Mouse (Mus musculus) lung, postnatal 4 days (tissue): Measurements from ENCODE around the gene Prpf8.
A peak's percentile ranks its signal among the peaks of the same experiment; 100 is the strongest.

Experiments
- DNase-seq, 2 experiments: peaks; one replicate each; pipeline ENCODE4 v3.0.0; 2021

The Prpf8 gene

DNA sequence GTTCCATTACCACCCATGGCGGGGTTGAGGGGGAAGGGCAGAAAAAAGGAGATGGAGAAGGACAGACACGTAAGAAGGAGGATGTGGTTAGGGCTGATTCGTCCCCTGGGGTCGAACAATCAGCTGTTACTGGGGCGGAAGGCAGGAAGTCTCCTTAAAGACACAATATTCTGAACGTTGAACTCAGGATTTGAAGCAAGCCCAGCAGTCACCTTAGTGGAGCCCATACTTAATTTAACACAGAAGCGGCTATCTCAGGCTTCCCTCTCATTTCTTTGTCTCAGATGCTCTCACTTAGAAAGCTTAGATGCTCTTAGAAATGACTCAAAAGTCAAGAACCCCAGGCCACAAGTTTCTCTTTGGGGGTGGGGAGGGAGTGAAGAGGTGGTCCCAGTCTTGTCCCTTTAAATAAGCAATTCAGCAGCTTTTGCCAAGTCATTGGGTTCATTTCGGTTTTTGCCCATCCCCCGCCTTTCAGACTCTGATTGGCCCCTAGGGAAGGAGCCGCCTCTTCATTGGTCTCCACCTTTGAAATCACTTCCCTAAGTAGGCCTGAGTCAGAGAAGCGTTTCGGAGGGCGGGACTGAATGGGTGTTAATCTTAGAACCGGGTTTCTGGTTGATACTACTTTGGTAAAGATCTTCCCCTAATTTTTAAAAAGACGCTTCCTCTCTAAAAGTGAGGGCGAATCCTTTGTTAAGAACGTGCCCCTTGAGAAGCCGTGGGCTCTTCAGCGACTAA lies 26.3 kb upstream of the Prpf8 start:
- DNase-seq: peak; percentile 92 to 93

- DNase-seq: peak; percentile 100
Observed at GRCm38 (mm10) chr11:75460844-75461742, 25.5 kb upstream of the Prpf8 start, which contains the start of gene Tlcd2. TSS of gene Tlcd2 (plus strand) at chr11:75461715.

DNA sequence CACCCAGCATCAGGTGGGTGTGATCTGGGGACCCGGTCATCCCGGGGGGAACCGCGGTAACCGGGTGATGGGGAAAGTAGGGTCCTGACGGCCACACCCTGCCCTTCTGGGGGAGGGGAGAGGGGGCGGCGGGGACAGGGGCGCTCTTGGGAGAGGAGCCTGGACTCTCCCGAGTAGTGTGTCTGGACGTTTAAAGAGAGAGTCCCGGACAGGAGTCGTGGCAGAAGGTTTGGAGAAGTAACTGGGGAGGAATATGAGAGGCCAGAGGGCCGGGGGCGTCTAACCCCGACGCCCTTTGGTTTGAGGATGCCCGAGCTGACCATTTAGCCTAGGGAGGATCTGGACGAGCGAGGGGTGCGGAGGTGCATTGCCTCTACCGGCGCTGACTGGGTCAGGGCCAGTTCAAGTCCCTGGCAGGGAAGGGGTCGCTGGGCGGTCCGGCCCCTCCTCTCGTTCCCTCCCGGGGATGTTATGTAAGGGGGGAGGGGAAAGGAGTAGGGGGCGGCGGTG lies 24.8 kb upstream of the Prpf8 start:
- no peak for DNase-seq

DNA sequence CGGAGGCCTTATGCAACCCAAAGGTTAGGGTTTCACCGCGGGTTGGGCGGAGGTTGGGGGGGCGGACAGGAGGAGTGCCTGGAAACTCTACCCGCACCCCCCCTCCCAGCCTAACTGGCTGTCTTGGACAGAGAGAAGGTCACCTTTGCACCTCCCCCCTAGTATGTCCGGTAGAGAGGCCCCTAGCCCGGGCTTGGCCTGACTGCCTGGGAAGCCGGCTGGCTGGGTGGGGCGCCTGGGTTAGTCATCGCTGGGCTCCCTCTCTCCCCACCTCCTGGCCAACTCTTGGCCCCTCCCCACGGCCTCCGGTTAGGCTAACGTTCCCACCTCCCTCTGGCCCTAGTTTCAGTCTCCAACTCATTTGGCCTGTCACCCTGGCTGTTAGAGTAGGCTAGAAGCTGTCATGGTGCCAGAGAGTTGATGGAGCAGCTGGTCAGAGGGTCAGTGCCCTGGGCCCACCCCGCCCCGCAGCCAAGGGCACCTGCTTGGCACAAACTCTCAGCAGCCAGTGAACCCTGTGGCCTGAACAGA lies 24.3 kb upstream of the Prpf8 start:
- DNase-seq: peak; percentile 82 to 84

DNA sequence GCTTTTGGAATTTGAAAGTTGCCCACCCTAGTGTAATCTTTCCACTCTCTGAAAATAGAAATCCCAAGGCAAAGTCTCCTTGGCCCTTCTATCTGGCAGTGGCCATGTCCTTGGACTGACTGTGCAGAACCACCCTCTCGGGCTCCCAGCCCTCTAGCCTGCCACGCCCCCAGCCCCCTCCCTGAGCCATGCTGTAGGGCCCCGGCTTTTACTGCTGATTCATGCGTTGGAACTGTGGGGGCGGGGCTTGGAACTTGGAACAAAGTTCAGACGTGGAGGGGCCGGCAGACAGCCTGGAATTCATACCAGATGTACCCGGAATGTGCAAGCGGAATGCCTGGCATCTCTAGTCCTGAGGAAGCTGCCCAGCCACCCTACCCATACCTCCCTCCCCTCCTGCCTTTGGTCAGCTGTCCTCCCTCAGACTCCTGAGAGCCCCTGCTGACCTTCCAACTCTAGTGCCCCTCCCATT lies 23.7 kb upstream of the Prpf8 start:
- peak; percentile 90 to 94 for DNase-seq

DNA sequence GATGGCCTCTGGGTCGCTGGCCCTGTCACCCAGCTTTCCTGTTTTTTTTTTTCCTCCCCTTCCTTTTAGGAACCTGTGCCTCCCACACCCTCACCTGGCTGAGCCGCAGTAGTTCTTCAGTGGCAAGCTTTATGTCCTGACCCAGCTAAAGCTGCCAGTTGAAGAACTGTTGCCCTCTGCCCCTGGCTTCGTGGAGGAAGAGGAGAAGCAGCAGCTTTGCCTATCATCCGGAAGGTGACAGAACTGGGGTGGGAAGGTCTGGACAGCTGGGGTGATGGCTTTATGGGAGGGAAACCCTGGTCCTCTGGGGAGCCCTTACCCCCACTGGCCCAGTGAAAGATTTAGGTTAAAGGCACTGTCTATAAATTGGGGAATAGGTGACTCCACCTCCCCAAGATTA lies 23.0 kb upstream of the Prpf8 start:
- no peak for DNase-seq

- no peak for DNase-seq
Observed at GRCm38 (mm10) chr11:75464417-75464816, 22.2 kb upstream of the Prpf8 start.

DNA sequence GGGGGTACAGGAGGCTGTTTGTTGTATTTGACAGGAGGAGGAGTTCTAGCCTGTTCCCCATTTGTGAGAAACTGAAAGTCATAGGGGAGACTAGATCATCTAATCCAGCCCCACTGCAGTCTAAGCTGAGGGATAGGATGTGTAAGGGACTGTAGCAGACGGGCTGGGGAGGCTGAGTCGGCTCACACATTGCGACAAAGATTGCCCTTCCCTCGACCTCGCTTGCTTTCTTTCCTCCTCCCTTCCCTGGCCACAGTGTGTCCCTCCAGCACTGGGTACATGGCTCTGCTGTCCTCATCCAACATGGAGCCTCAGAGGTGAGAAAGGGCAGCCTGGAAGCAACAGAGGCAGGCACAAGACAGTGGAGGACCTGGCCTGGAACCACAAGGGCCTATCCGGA lies 21.6 kb upstream of the Prpf8 start:
- no peak for DNase-seq

DNA sequence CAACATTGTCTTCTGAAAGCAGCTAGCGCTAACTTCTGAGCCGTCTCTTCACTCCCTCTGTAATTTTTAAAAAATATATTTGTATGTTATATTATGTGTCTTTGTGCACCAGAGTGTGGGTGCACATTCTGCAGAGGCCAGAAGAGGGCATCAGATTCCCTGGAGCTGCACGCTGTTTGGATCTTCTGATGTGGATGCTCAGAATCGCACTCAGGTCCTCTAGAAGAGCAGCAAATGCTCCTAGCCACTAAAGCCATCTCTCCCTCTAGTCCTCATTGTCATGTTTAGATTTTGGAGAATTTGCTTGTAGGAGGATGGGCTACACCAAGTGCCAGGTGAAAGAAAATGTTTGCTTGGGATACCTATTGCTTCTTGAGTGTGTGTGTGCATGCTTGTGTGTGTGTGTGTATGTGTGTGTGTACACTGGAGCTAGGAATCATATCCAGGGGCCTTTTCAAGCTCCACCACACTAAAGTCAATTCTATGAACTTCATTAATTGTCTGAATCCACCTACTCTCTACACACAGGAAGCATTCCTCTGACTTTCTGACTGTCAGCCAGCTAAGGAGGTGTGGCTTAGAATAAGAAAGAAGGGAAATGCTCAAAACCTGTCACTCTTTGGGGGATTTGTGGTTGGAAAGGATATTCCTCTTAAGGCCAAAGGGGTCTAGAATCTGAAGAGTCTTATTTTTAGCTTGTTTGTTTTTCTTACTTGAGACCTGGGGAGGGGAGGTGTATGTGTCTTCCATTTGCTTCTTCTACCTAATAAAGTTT lies 19.7 kb upstream of the Prpf8 start:
- no peak for DNase-seq

GRCm38 (mm10) chr11:75467512-75468215 lies 19.0 kb upstream of the Prpf8 start:
- DNase-seq: peak; percentile 68 to 77

DNA sequence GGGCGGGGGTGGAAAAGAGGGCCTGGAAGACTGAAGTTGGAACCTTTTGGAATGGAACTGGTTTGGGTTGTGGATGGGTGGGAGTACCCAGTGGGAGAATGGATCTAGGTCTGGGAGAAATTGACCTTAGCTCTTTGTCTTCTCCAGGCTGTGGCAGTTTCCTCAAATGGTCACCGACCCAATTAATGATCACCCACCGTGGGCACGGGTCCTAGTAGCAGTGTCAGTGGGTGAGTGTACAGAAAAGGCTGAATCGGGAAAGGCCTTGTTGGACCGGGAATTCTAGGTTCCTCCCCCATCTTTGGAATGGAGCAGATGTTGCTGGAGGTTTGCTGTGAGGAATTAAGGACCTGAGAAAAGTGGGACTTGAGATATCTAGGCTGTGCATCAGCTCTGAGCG lies 18.2 kb upstream of the Prpf8 start:
- DNase-seq: no peak

- DNase-seq: no peak
Observed at GRCm38 (mm10) chr11:75469261-75469660, 17.4 kb upstream of the Prpf8 start.

- DNase-seq: no peak
Observed at GRCm38 (mm10) chr11:75470675-75471074, 15.9 kb upstream of the Prpf8 start.

DNA sequence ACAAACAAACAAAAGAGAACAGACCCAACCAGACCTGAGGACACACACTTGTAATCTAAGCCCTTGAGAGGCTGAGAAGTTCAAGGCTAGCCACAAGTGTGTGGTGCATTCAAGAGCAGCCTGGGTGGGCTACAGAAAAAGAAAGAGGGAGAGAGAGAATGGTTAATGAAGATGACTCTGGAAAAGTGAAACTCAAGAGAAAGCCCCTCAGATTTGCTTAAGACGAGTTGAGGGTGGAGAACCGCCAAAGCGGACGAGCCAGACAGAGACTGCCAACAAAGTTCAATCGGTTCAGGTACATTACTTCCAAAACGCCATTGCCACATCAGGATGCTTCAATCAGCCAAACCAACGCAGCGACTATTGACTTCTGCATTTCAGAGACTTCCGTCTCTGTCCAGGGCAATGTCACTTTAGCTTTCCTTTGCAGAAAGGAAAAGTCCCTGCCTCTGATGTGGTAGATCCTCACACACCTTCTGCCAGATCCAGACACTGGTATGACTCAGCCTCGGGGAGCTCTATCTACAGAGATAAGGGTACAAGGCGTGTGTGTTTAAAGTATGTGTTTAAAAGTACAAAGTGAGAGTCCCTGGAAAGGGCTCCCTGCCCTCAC lies 14.0 kb upstream of the Prpf8 start:
- no peak for DNase-seq

DNA sequence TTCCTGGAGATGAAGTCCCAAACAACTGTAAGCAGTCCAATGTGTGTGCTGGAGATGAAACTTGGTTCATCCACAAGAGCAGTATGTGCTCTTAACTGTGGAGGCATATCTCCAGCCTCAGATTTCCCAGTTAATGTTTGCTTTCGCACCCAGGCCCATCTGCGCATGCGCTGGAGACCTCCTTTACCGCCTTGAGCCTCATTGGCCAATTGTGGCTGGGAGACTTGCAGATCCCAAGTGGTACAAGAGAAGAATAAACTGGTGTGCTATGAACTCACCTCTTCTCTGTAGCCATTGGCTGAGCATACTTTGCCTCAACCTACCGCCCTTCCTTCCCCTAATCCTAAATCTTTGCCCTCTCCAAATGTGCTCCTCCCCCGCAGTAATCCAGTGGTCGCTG lies 13.2 kb upstream of the Prpf8 start:
- DNase-seq: no peak

- DNase-seq: no peak
Observed at GRCm38 (mm10) chr11:75486192-75486591, 424 bp upstream of the Prpf8 start.

- no peak for DNase-seq
Observed at GRCm38 (mm10) chr11:75487496-75487895, 880 bp downstream of the Prpf8 start.

DNA sequence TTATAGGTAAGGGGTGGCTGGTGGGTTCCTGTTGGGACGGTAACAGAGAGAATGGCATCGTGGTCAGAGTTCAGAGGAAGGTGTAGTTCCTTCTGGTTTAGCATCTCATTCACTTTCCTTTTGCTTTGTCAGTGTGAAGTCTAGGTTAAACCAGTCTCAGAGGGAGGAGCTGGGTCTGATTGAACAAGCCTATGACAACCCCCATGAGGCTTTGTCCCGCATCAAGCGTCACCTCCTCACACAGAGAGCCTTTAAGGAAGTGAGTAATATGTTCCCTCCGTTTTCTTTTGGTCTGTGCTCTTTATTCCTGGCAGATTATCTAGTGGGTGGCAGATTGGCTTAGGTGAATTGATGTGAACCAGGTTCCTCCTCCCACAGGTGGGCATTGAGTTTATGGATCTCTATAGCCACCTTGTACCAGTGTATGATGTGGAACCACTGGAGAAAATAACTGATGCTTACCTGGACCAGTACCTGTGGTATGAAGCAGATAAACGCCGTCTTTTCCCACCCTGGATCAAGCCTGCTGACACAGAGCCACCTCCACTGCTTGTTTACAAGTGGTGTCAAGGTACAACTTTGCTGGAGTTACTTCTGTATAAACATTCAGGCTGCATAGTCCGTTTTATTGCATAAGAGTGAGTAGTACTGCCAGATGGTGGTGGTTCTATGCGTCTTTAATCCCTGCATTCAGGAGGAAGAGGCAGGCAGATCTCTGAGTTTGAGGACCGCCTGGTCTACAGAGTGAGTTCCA lies 7.9 kb downstream of the Prpf8 start:
- no peak for DNase-seq

DNA sequence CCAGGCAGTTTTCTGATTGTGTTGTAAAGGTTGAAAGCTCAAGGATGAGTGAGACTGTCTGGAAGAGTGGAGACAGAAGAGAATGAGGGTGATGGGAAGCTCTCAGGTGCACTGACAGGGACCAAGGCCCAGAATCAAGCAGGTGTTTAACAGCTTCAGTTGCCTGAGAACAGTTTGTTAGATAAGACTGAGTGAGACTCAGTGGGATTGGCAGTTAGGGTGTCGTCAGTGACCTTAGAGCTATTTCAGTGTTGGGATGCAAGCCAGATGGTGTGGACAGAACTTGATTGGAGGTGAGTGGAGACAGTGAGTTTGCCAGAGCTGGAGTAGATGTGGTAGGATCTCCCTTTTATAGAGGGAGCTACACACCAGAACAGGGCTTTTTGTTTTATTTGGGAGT lies 11.5 kb downstream of the Prpf8 start:
- DNase-seq: no peak

DNA sequence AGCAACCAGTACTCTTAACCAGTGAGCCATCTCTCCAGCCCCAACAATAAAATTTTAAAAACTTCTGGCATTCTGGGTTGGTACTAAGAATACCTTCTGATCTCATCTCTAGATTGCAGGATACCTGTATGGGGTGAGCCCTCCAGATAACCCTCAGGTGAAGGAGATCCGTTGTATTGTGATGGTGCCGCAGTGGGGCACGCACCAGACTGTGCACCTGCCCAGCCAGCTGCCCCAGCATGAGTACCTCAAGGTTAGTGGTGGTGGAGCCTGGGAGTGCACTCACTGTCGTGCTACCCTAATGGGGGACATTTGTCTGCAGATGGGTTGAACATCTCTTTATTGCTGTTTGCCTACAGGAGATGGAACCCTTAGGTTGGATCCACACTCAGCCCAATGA lies 21.5 kb downstream of the Prpf8 start:
- no peak for DNase-seq

- DNase-seq: no peak
Observed at GRCm38 (mm10) chr11:75508904-75509303, 22.3 kb downstream of the Prpf8 start.
